Mouse (Mus musculus): ENCODE measurements around the gene Sco1.
"Not testable (repeated sequence)": the region's sequence is repeated elsewhere in the genome, so short reads cannot be mapped to it uniquely, and the experiment has no call there.

Sco1 gene

GRCm38 (mm10) chr11:67086467-67087164, 34.1 kb downstream of the Sco1 start:
- DNase-seq = no peak

- no peak for DNase-seq
These were observed 34.8 kb downstream of the Sco1 start for GRCm38 (mm10) chr11:67087225-67087624.

- not testable (repeated sequence) for DNase-seq
These were observed 39.9 kb downstream of the Sco1 start for GRCm38 (mm10) chr11:67092354-67092753.

GRCm38 (mm10) chr11:67093201-67093600, 40.7 kb downstream of the Sco1 start:
- no peak for DNase-seq

- no peak for DNase-seq
These were observed 41.2 kb downstream of the Sco1 start for GRCm38 (mm10) chr11:67093652-67094051.

- no peak for DNase-seq
These were observed 42.0 kb downstream of the Sco1 start for GRCm38 (mm10) chr11:67094470-67094869.

GRCm38 (mm10) chr11:67097709-67098108, 45.2 kb downstream of the Sco1 start:
- DNase-seq = no peak

- DNase-seq = no peak
These were observed 46.0 kb downstream of the Sco1 start for GRCm38 (mm10) chr11:67098427-67098826.

GRCm38 (mm10) chr11:67099241-67099640, 46.8 kb downstream of the Sco1 start:
- no peak for DNase-seq

- DNase-seq = no peak
These were observed 47.7 kb downstream of the Sco1 start for GRCm38 (mm10) chr11:67100169-67100568.

- peak; percentile 51 to 56 for DNase-seq
These were observed 49.2 kb downstream of the Sco1 start for GRCm38 (mm10) chr11:67101713-67102112.

- DNase-seq = no peak
These were observed 50.8 kb downstream of the Sco1 start for GRCm38 (mm10) chr11:67103256-67103655.

- no peak for DNase-seq
These were observed 51.8 kb downstream of the Sco1 start for GRCm38 (mm10) chr11:67104242-67104641.

- no peak for DNase-seq
These were observed 52.2 kb downstream of the Sco1 start for GRCm38 (mm10) chr11:67104714-67105113.

GRCm38 (mm10) chr11:67105689-67106088, 53.2 kb downstream of the Sco1 start:
- no peak for DNase-seq

GRCm38 (mm10) chr11:67106973-67107372, 54.5 kb downstream of the Sco1 start:
- no peak for DNase-seq

- peak; percentile 92 to 97 for DNase-seq
These were observed 57.9 kb downstream of the Sco1 start for GRCm38 (mm10) chr11:67110168-67110948.

- DNase-seq = peak; percentile 64 to 72
These were observed 59.8 kb downstream of the Sco1 start for GRCm38 (mm10) chr11:67112019-67112850.

GRCm38 (mm10) chr11:67112851-67113202, 60.4 kb downstream of the Sco1 start:
- peak; percentile 76 to 84 for DNase-seq

- no peak for DNase-seq
These were observed 60.9 kb downstream of the Sco1 start for GRCm38 (mm10) chr11:67113381-67113780.

- no peak for DNase-seq
These were observed 61.8 kb downstream of the Sco1 start for GRCm38 (mm10) chr11:67114261-67114660.

- DNase-seq = no peak
These were observed 62.4 kb downstream of the Sco1 start for GRCm38 (mm10) chr11:67114901-67115300.

Measured in cerebellum, postnatal 36 days (tissue).